Mouse (Mus musculus) megakaryocyte, embryonic 14.5 days (primary cell): ENCODE data around the gene Osbpl3.

Source experiments
- FLI1 ChIP-seq: IDR thresholded peaks from 2 replicates; pipeline ENCODE4 v1.6.1; 2012; ENCODE audit warnings: low read length, inconsistent platforms, mixed read lengths
- GATA1 ChIP-seq: IDR thresholded peaks from 3 replicates; pipeline ENCODE4 v1.6.1; 2012; ENCODE audit warnings: mixed read lengths, low read length, inconsistent platforms, borderline replicate concordance

DNA sequence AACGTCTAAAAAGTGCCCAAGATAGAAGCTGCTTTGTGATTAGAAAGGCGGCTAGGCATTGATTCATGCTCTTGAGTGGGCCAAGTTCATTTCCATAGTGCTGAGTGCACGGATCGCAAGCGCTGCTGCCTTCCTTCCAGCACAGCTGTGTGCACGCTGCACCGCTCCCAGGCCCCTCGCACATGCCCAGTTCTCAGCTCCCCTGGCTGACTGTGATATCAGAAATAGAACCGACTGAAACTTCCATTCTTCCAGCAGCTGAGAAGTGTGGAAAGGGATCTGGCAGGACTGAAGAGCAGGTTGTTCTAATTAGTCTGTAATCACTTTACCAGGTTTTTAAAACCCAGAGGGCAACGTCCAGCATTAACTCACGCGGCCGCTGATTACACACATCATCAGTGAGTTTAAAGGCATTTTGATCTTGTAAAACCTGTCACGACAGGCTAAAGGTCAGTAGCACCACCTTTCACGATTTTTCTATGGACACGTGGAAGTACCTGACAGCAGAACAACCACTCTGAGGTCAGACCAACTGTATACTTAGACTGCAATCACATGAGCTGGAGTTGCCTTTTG lies 97.8 kb downstream of the Osbpl3 start:
- TF ChIP-seq GATA1: no peak
- no peak for TF ChIP-seq FLI1
